Mouse (Mus musculus) neural tube, postnatal 0 days (tissue): ENCODE data around the gene Zfp804a. TPM values are rescaled to one million over a fixed set of nuclear protein-coding genes. Genes with fewer than 3 reads are reported as not detected.

Experiments used
- polyA plus RNA-seq: library from polyadenylated mRNA; unstranded; fragments of >200 nt; fragmentation: Nextera tagmentation; extraction: Ambion mirVana; gene quantifications from 2 replicates; pipeline ENCODE4 v1.2.1, GENCODE M21; 2015

Zfp804a gene
- polyA plus RNA-seq: 13.1 and 15.7 TPM in 2 replicates

GRCm38 (mm10) chr2:82053185-82053891 lies at the start of gene Zfp804a:
Gene Zfp804a (plus strand): TSS chr2:82053222.

